Mouse (Mus musculus) MEL (cell line): ENCODE results near the gene Gh.

Source experiments
- CTCF ChIP-seq, 3 experiments: IDR thresholded peaks in 2 of 3; conservative IDR thresholded peaks in 1 of 3; 2 replicates each; pipeline ENCODE4 v1.5.1; 2011 to 2012; ENCODE audit warnings: low read length in 3 of 3, low read depth in 2 of 3, mild to moderate bottlenecking in 2 of 3, improper control_type of control experiment in 1 of 3, inconsistent platforms in 1 of 3, mixed read lengths in 1 of 3, moderate library complexity in 1 of 3; ENCODE audit not compliant: control insufficient read depth in 1 of 3, insufficient read depth in 1 of 3, poor library complexity in 1 of 3, severe bottlenecking in 1 of 3
- ELF1 ChIP-seq: IDR thresholded peaks from 2 replicates; pipeline ENCODE4 v1.6.1; 2014; ENCODE audit warnings: low read depth, mild to moderate bottlenecking, inconsistent platforms, low read length, improper control_type of control experiment, moderate library complexity
- MAX ChIP-seq: IDR thresholded peaks from 2 replicates; pipeline ENCODE4 v1.6.1; 2011; ENCODE audit warnings: low read length, improper control_type of control experiment
- POLR2A ChIP-seq, 2 experiments: IDR thresholded peaks; 2 replicates each; pipeline ENCODE4 v1.6.1; 2011 to 2012; ENCODE audit warnings: low read length in 2 of 2, mild to moderate bottlenecking in 2 of 2, control low read depth in 1 of 2, improper control_type of control experiment in 1 of 2, low read depth in 1 of 2, moderate library complexity in 1 of 2; ENCODE audit not compliant: control insufficient read depth in 1 of 2, insufficient read depth in 1 of 2, poor library complexity in 1 of 2
- RAD21 ChIP-seq: IDR thresholded peaks from 2 replicates; pipeline ENCODE4 v1.6.1; 2011; ENCODE audit warnings: mild to moderate bottlenecking, low read depth, low read length, improper control_type of control experiment
- USF1 ChIP-seq: IDR thresholded peaks from 2 replicates; pipeline ENCODE4 v1.6.1; 2014; ENCODE audit warnings: low read depth, mild to moderate bottlenecking, inconsistent platforms, low read length, improper control_type of control experiment, moderate library complexity
- ZC3H11A ChIP-seq: IDR thresholded peaks from 2 replicates; pipeline ENCODE4 v1.6.1; 2012; ENCODE audit warnings: low read depth, mild to moderate bottlenecking, inconsistent platforms, low read length, improper control_type of control experiment

DNA sequence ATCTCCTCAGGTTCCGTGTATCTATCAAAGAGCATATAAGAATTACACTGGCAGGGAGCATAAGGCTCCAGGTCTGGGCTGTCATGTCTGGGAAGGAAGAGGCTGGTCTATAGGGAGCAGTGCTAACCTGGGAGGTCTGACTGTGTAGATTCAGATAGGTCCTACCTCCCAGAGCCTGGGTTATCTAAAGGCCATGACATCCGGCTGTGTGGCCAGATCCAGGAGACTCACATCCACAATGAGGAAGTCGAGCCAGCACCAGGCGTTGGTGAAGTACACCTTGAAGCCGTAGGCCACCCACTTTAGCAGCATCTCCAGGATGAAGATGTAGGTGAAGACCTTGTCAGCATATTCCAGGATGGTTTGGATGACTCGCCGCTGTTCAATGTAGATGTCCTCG lies 24.8 kb upstream of the Gh start:
- TF ChIP-seq ELF1 (no peak), POLR2A (IDR thresholded peaks at IDR 0.05; ENCODE audit: control insufficient read depth in 1 of 2, insufficient read depth in 1 of 2, low read depth in 1 of 2, low read length in 2 of 2, poor library complexity in 1 of 2) (no peak), CTCF (IDR thresholded peaks at IDR 0.05 in 2 of 3, conservative IDR thresholded peaks at IDR 0.05 in 1 of 3; ENCODE audit: control insufficient read depth in 1 of 3, insufficient read depth in 1 of 3, low read depth in 2 of 3, low read length in 3 of 3, poor library complexity in 1 of 3, severe bottlenecking in 1 of 3) (no peak), MAX (no peak), ZC3H11A (no peak), USF1 (no peak), RAD21 (no peak)
